27 mouse cellular contexts compared by ENCODE assay signal in genomic region chr7:97479349-97479748, GRCm38 (mm10). TPM values are rescaled to one million over a fixed set of nuclear protein-coding genes. Genes with fewer than 3 reads are reported as not detected.
DNase-seq lines count a peak whose midpoint lies in the region; ATAC-seq and TF ChIP-seq lines count a peak whose summit lies in the region.
"Had no signal": no experiment of that assay in that cellular context is flagged by ENCODE, and none has a peak within 500 bp of the region (broad histone marks: within the 10 kb centered on the region; RNA-seq: fewer than 3 reads in every experiment).

No protein-coding gene starts in this region.

- H3K79me2 ChIP-seq in liver, adult 2 months (ENCODE audit: control insufficient read depth, insufficient read depth, low read length): no peaks in the 10 kb centered on the region; the same call in 1 of the 2 replicates

- no peak for ATAC-seq in liver, embryonic 12.5 days
- ATAC-seq: forebrain, embryonic 14.5 days; hindbrain, postnatal 0 days; intestine, embryonic 16.5 days; liver, postnatal 0 days had no signal

- no peak overlapping the region for H3K4me3 ChIP-seq in liver, adult 2 months (ENCODE audit: insufficient read depth, low read depth, low read length)
- H3K4me3 ChIP-seq in liver, embryonic 12.5 days: no peak overlapping the region
- H3K4me3 ChIP-seq: heart, embryonic 10.5 days; heart, embryonic 15.5 days; kidney, embryonic 15.5 days; layer of hippocampus, adult 2 months; left cerebral cortex, adult 2 months; limb, embryonic 12.5 days had no signal

- peak; percentile 30 for DNase-seq in adrenal gland, adult 2 months
- DNase-seq in adrenal gland, adult 18-20 months (ENCODE audit: low spot score in 2 of 2): no peak
- peak; percentile 55 for DNase-seq in liver, adult 2 months (ENCODE audit: extremely low read depth, low read depth, low spot score)
- peak; percentile 87 for DNase-seq in adipocyte (ENCODE audit: low spot score)
- peak; percentile 29 for DNase-seq in lung, postnatal 36 days
- DNase-seq in urinary bladder, postnatal 14 days (ENCODE audit: low spot score): no peak
- DNase-seq in urinary bladder, postnatal 10 days (ENCODE audit: low spot score): no peak
- DNase-seq: cerebellum, adult 8-10 months; cerebellum, postnatal 36 days; gastrocnemius, postnatal 14 days; kidney, postnatal 25 days; liver, postnatal 0 days; midbrain, embryonic 14.5 days; right cerebral cortex, postnatal 25 days; spleen, adult 18-20 months; thymus, postnatal 14 days had no signal

- TF ChIP-seq POLR2A in liver, adult 2 months (IDR thresholded peaks at IDR 0.05; ENCODE audit: extremely low read depth, insufficient read depth, low read length): no peak

- H3K27ac ChIP-seq in liver, adult 2 months (replicated peaks; ENCODE audit: insufficient read depth, low read depth, low read length): no peak overlapping the region
- no peak overlapping the region for H3K27ac ChIP-seq in liver, embryonic 12.5 days
- H3K27ac ChIP-seq: heart, embryonic 10.5 days; heart, embryonic 15.5 days; hindbrain, postnatal 0 days; kidney, embryonic 15.5 days; layer of hippocampus, adult 2 months; left cerebral cortex, adult 2 months; limb, embryonic 12.5 days; macrophage had no signal

- 23% methylated on average over 3 of the region's 3 CpGs for WGBS in liver, adult 2 months
- WGBS in liver, embryonic 12.5 days (ENCODE audit: insufficient replicate concordance): 52% methylated on average over 3 of the region's 3 CpGs

- H3K9ac ChIP-seq in liver, adult 2 months (ENCODE audit: low read depth, low read length): no peak overlapping the region
- no peak overlapping the region for H3K9ac ChIP-seq in liver, embryonic 12.5 days
- H3K9ac ChIP-seq: heart, embryonic 15.5 days; kidney, embryonic 15.5 days; limb, embryonic 12.5 days; liver, postnatal 0 days had no signal

- H3K9me3 ChIP-seq in liver, embryonic 12.5 days (replicated peaks): no peaks in the 10 kb centered on the region
- H3K9me3 ChIP-seq: heart, embryonic 10.5 days; heart, embryonic 15.5 days; kidney, embryonic 15.5 days; limb, embryonic 12.5 days had no signal

- no peak for TF ChIP-seq CTCF in liver, adult 2 months (IDR thresholded peaks at IDR 0.05; ENCODE audit: low read depth, low read length)

- H3K4me2 ChIP-seq in liver, embryonic 12.5 days: no peak overlapping the region
- H3K4me2 ChIP-seq: heart, embryonic 15.5 days; kidney, embryonic 15.5 days had no signal

- no peaks in the 10 kb centered on the region for H3K36me3 ChIP-seq in liver, adult 2 months (ENCODE audit: control insufficient read depth, insufficient read depth, low read length)
- no peaks in the 10 kb centered on the region for H3K36me3 ChIP-seq in liver, embryonic 12.5 days
- H3K36me3 ChIP-seq: heart, embryonic 10.5 days; heart, embryonic 15.5 days; kidney, embryonic 15.5 days; limb, embryonic 12.5 days had no signal

- H3K4me1 ChIP-seq in liver, adult 2 months (ENCODE audit: control insufficient read depth, insufficient read depth, low read length): peaks cover 4% of the 10 kb centered on the region
- H3K4me1 ChIP-seq in liver, embryonic 12.5 days: peaks cover 23% of the 10 kb centered on the region

- no peaks in the 10 kb centered on the region for H3K27me3 ChIP-seq in liver, adult 2 months (ENCODE audit: control insufficient read depth, insufficient read depth, low read length)
- no peaks in the 10 kb centered on the region for H3K27me3 ChIP-seq in liver, embryonic 12.5 days (replicated peaks)
- H3K27me3 ChIP-seq: heart, embryonic 15.5 days; kidney, embryonic 15.5 days; limb, embryonic 12.5 days had no signal

RNA-seq across cellular contexts. Expression of gene Ints4, which starts 1.4 kb away (rescaled TPM):
- 10 to 100 TPM; 58.8 to 60.3 TPM for total RNA-seq in adrenal gland, adult 2 months (2021)
- 57.5 and 70.5 TPM in 2 replicates for polyA plus RNA-seq in adrenal gland, adult 2 months (2012; rRNA removed)
- 10 to 100 TPM; 52.0 to 56.0 TPM for total RNA-seq in adrenal gland, adult 18-20 months (2021)
- 23.3 and 25.0 TPM in 2 replicates for total RNA-seq in liver, adult 2 months (2014; rRNA removed)
- polyA plus RNA-seq in liver, adult 2 months (2012; rRNA removed): 28.6 and 31.0 TPM in 2 replicates
- 32.2 and 33.4 TPM in 2 replicates for polyA plus RNA-seq in liver, embryonic 12.5 days (2016; fragmentation: Nextera tagmentation; extraction: Ambion mirVana)

RNA-seq across cellular contexts. Expression of gene Kctd14, which starts 28.2 kb away (rescaled TPM):
- 1 to 10 TPM; 1.2 to 4.2 TPM for total RNA-seq in adrenal gland, adult 2 months (2021)
- 0.76 and 1.2 TPM in 2 replicates for polyA plus RNA-seq in adrenal gland, adult 2 months (2012; rRNA removed)
- total RNA-seq in adrenal gland, adult 18-20 months (2021): 1 to 10 TPM; 1.5 to 2.0 TPM
- 0.07 and 0.18 TPM in 2 replicates for total RNA-seq in liver, adult 2 months (2014; rRNA removed)
- polyA plus RNA-seq in liver, adult 2 months (2012; rRNA removed): 0.13 TPM in 1 of 2 replicates, not detected in the other
- 9.8 and 9.9 TPM in 2 replicates for polyA plus RNA-seq in liver, embryonic 12.5 days (2016; fragmentation: Nextera tagmentation; extraction: Ambion mirVana)

Comparison
In these comparisons a context has a peak if more than half of its experiments do, and no peak if none do; other contexts are left out.
1. DNase-seq: peak in adrenal gland, adult 2 months (single experiment), liver, adult 2 months (single experiment), adipocyte (single experiment) and lung, postnatal 36 days (single experiment); none in adrenal gland, adult 18-20 months (0 of 2), urinary bladder, postnatal 14 days (single experiment) and urinary bladder, postnatal 10 days (single experiment).